Mouse (Mus musculus) kidney, adult 8-10 months (tissue): ENCODE measurements around the gene Slc25a51.
A peak's percentile ranks its signal among the peaks of the same experiment; 100 is the strongest.
"Not testable (repeated sequence)": the region's sequence is repeated elsewhere in the genome, so short reads cannot be mapped to it uniquely, and the experiment has no call there.

ENCODE experiments used
- DNase-seq, 2 experiments: peaks; one replicate each; pipeline ENCODE4 v3.0.0; 2022

Gene Slc25a51

GRCm38 (mm10) chr4:45398315-45398714 lies 10.3 kb downstream of the Slc25a51 start:
- not testable (repeated sequence) for DNase-seq

- not testable (repeated sequence) for DNase-seq
Observed at GRCm38 (mm10) chr4:45396211-45396610, 12.4 kb downstream of the Slc25a51 start.

- DNase-seq: no peak
Observed at GRCm38 (mm10) chr4:45393658-45394057, 14.9 kb downstream of the Slc25a51 start.

GRCm38 (mm10) chr4:45392994-45393393 lies 15.6 kb downstream of the Slc25a51 start:
- no peak for DNase-seq

- peak in 1 of 2 experiments; percentile 64 for DNase-seq
Observed at GRCm38 (mm10) chr4:45392572-45392971, 16.0 kb downstream of the Slc25a51 start.

GRCm38 (mm10) chr4:45392099-45392498 lies 16.5 kb downstream of the Slc25a51 start:
- no peak for DNase-seq

GRCm38 (mm10) chr4:45387296-45387695 lies 21.3 kb downstream of the Slc25a51 start:
- not testable (repeated sequence) for DNase-seq

- DNase-seq: not testable (repeated sequence)
Observed at GRCm38 (mm10) chr4:45382133-45382532, 26.4 kb downstream of the Slc25a51 start.

- peak in 1 of 2 experiments; percentile 57 for DNase-seq
Observed at GRCm38 (mm10) chr4:45380903-45381580, 27.5 kb downstream of the Slc25a51 start.

- DNase-seq: no peak
Observed at GRCm38 (mm10) chr4:45376573-45376972, 32.0 kb downstream of the Slc25a51 start.

GRCm38 (mm10) chr4:45374879-45375278 lies 33.7 kb downstream of the Slc25a51 start:
- no peak for DNase-seq

GRCm38 (mm10) chr4:45371261-45371660 lies 37.3 kb downstream of the Slc25a51 start:
- no peak for DNase-seq

- DNase-seq: no peak
Observed at GRCm38 (mm10) chr4:45356653-45357052, 51.9 kb downstream of the Slc25a51 start.
